Mouse (Mus musculus): ENCODE data around the gene Col25a1. TPM values are rescaled to one million over a fixed set of nuclear protein-coding genes. Genes with fewer than 3 reads are reported as not detected.

Col25a1 gene
- polyA plus RNA-seq, 1 experiment from 2014 or later = 7.9 TPM

DNA sequence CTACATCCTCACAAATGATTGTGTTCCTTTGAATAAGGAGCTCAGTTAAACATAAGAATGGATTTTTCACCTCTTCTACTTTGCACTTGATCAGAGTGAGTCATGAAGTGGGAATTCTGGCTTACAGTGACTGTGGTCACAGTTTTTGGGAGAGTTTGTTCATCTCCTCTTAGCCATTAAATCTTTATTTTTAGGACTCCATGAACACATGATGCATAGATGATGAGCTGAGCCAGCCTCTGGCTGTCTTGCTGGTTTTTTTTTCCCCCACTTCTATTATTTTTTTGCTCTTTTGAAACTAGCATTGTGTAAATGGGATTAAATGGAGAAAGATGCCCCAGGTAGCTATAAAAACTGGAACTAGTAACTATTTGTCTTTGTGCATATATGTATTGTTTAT lies 84.8 kb downstream of the Col25a1 start:
- Histone ChIP-seq H3K27ac (ENCODE audit: low read length) (no peak overlapping the region), H3K4me3 (ENCODE audit: low read depth, low read length) (no peak overlapping the region), H3K9ac (replicated peaks; ENCODE audit: low read depth, low read length) (no peak overlapping the region), H3K27me3 (ENCODE audit: control insufficient read depth, insufficient read depth, low read length) (no peaks in the 10 kb centered on the region), H3K36me3 (ENCODE audit: control insufficient read depth, insufficient read depth, low read length) (no peaks in the 10 kb centered on the region), H3K4me1 (ENCODE audit: control insufficient read depth, insufficient read depth, low read length) (no peaks in the 10 kb centered on the region), H3K4me2 (replicated peaks; ENCODE audit: low read depth, low read length) (no peak overlapping the region), H3K9me3 (ENCODE audit: control insufficient read depth, low read depth, low read length) (no peaks in the 10 kb centered on the region)
- ATAC-seq (ENCODE audit: insufficient number of reproducible peaks, insufficient read depth, low FRiP score, low read depth) = no peak

DNA sequence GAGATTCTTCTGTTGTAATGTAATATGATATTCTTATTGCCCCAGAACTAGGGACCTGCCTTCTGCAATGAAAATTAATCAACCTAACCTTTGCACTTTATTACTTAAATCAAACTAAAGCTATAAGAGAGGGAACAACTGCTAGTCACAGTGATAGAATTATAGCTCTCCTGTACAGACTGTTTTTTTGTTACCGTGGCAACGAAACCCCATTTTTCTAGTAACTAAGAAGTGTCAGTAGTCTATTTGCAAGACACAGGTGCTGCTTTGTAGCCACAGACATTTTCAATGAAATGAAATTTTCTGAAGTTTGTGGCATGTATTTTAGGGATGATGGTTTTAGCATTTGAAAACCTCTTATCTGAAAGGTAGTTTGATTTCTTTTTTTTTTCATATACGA lies 85.3 kb downstream of the Col25a1 start:
- Histone ChIP-seq H3K4me1 (ENCODE audit: control insufficient read depth, insufficient read depth, low read length) (no peaks in the 10 kb centered on the region), H3K36me3 (ENCODE audit: control insufficient read depth, insufficient read depth, low read length) (no peaks in the 10 kb centered on the region), H3K9me3 (ENCODE audit: control insufficient read depth, low read depth, low read length) (no peaks in the 10 kb centered on the region), H3K27me3 (ENCODE audit: control insufficient read depth, insufficient read depth, low read length) (no peaks in the 10 kb centered on the region), H3K27ac (ENCODE audit: low read length) (no peak overlapping the region), H3K4me2 (replicated peaks; ENCODE audit: low read depth, low read length) (no peak overlapping the region), H3K9ac (replicated peaks; ENCODE audit: low read depth, low read length) (no peak overlapping the region), H3K4me3 (ENCODE audit: low read depth, low read length) (no peak overlapping the region)
- no peak for ATAC-seq (ENCODE audit: insufficient number of reproducible peaks, insufficient read depth, low FRiP score, low read depth)
- 80% methylated on average over 3 of the region's 3 CpGs for WGBS

DNA sequence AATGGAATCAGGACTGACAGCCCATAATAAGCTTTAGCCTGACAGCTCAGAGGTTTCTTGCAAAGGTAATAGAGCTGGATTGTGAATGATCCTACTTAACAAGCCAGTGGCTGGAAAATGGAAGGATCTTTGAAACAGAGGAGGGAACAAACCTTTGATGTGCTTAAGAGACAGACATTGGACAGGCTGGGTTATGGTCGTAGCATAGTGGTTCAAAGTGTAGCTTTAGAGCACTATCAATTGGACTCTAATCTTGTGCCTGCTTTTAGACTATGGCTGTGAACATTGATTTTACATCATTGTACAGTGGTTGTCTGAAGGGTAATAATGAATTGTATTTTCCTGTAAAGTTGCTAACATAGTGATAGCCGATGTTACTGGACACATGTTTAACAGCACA lies 86.4 kb downstream of the Col25a1 start:
- no peak overlapping the region for H3K9ac ChIP-seq (replicated peaks; ENCODE audit: low read depth, low read length)
- H3K27me3 ChIP-seq (ENCODE audit: control insufficient read depth, insufficient read depth, low read length) = no peaks in the 10 kb centered on the region
- ATAC-seq (ENCODE audit: insufficient number of reproducible peaks, insufficient read depth, low FRiP score, low read depth) = no peak
- H3K36me3 ChIP-seq (ENCODE audit: control insufficient read depth, insufficient read depth, low read length) = no peaks in the 10 kb centered on the region
- no peak overlapping the region for H3K4me3 ChIP-seq (ENCODE audit: low read depth, low read length)
- H3K4me1 ChIP-seq (ENCODE audit: control insufficient read depth, insufficient read depth, low read length) = no peaks in the 10 kb centered on the region
- no peak overlapping the region for H3K27ac ChIP-seq (ENCODE audit: low read length)
- H3K4me2 ChIP-seq (replicated peaks; ENCODE audit: low read depth, low read length) = no peak overlapping the region
- no peaks in the 10 kb centered on the region for H3K9me3 ChIP-seq (ENCODE audit: control insufficient read depth, low read depth, low read length)
- 75% methylated on average over 2 of the region's 2 CpGs for WGBS

DNA sequence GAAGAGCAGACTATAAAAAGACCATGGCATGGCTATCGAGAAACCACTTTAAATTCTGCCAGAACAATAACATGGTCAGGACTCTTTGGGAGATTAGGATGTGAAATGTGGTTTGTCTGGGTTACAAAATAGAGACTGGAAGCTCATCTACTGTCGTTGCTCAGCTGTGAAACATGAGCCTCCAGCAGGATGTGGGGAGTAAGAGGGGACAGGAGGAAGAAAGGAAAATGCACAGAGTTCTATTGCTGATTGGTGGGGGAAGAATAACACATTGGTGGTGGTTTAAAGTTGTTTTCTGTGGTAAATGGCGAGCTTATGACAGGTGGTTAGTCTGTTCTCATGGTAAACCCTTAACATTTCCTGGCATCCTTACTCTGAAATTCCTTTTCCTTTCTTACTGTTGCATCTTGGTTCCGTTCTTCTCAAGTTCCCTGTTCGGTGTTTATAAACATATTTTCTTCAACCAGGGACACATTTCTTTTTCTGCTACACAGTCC lies 87.0 kb downstream of the Col25a1 start:
- Histone ChIP-seq H3K27me3 (ENCODE audit: control insufficient read depth, insufficient read depth, low read length) (no peaks in the 10 kb centered on the region), H3K4me3 (ENCODE audit: low read depth, low read length) (no peak overlapping the region), H3K36me3 (ENCODE audit: control insufficient read depth, insufficient read depth, low read length) (no peaks in the 10 kb centered on the region), H3K9ac (replicated peaks; ENCODE audit: low read depth, low read length) (no peak overlapping the region), H3K27ac (ENCODE audit: low read length) (no peak overlapping the region), H3K4me2 (replicated peaks; ENCODE audit: low read depth, low read length) (no peak overlapping the region), H3K9me3 (ENCODE audit: control insufficient read depth, low read depth, low read length) (no peaks in the 10 kb centered on the region), H3K4me1 (ENCODE audit: control insufficient read depth, insufficient read depth, low read length) (no peaks in the 10 kb centered on the region)
- ATAC-seq (ENCODE audit: insufficient number of reproducible peaks, insufficient read depth, low FRiP score, low read depth) = no peak
- WGBS = 63% methylated on average over 5 of the region's 5 CpGs

DNA sequence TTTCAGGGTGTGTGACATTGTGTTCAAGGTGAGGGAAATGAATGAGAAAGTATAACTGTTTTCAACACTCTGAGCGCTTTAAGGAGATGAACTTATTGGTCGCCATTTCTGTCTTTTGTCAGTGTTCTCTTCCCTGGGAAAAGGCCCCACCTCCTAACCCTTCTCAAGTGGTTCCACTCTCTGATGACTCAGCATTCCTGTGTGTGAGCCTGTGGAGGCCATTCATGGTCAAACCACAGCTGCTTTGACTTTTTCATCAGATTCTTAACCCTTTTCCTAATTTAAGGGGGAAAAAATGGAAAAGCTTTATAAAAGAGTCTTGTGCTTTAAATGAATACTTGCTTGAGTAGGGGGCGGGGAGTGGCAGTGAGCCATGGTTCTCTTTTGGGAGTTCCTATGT lies 89.5 kb downstream of the Col25a1 start:
- 97% methylated on average over 3 of the region's 3 CpGs for WGBS
- H3K36me3 ChIP-seq (ENCODE audit: control insufficient read depth, insufficient read depth, low read length) = no peaks in the 10 kb centered on the region

DNA sequence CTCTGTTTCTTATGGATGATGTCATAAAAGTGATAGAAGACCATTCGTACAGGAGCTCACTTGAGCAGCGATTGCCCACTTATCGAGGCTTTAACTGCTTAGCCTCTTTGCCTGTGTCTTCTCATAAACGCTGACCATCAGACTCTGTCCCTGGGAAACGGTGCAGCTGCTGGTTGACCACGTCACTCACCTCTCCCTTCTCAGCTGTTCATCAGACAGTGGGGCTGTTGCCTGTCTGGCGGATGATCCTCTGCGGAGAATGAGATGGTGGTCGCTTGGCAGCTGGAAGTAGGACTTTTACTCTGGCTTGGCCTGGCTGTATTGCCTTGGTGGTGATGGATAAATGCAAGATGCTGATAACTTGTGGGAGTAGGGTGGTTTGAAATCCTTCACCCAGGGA lies 96.9 kb downstream of the Col25a1 start:
- Histone ChIP-seq H3K4me1 (ENCODE audit: control insufficient read depth, insufficient read depth, low read length) (no peaks in the 10 kb centered on the region), H3K9me3 (ENCODE audit: control insufficient read depth, low read depth, low read length) (no peaks in the 10 kb centered on the region), H3K9ac (replicated peaks; ENCODE audit: low read depth, low read length) (no peak overlapping the region), H3K36me3 (ENCODE audit: control insufficient read depth, insufficient read depth, low read length) (no peaks in the 10 kb centered on the region), H3K4me2 (replicated peaks; ENCODE audit: low read depth, low read length) (no peak overlapping the region), H3K27ac (ENCODE audit: low read length) (no peak overlapping the region), H3K27me3 (ENCODE audit: control insufficient read depth, insufficient read depth, low read length) (no peaks in the 10 kb centered on the region), H3K4me3 (ENCODE audit: low read depth, low read length) (no peak overlapping the region)
- no peak for ATAC-seq (ENCODE audit: insufficient number of reproducible peaks, insufficient read depth, low FRiP score, low read depth)
- 81% methylated on average over 9 of the region's 9 CpGs for WGBS

More for the DNA sequence above, 89.5 kb downstream of the Col25a1 start:
- Histone ChIP-seq H3K27me3 (ENCODE audit: control insufficient read depth, insufficient read depth, low read length) (no peaks in the 10 kb centered on the region), H3K4me2 (replicated peaks; ENCODE audit: low read depth, low read length) (no peak overlapping the region), H3K27ac (ENCODE audit: low read length) (no peak overlapping the region), H3K9me3 (ENCODE audit: control insufficient read depth, low read depth, low read length) (no peaks in the 10 kb centered on the region), H3K9ac (replicated peaks; ENCODE audit: low read depth, low read length) (no peak overlapping the region), H3K4me3 (ENCODE audit: low read depth, low read length) (no peak overlapping the region), H3K4me1 (ENCODE audit: control insufficient read depth, insufficient read depth, low read length) (no peaks in the 10 kb centered on the region)
- ATAC-seq (ENCODE audit: insufficient number of reproducible peaks, insufficient read depth, low FRiP score, low read depth) = no peak

DNA sequence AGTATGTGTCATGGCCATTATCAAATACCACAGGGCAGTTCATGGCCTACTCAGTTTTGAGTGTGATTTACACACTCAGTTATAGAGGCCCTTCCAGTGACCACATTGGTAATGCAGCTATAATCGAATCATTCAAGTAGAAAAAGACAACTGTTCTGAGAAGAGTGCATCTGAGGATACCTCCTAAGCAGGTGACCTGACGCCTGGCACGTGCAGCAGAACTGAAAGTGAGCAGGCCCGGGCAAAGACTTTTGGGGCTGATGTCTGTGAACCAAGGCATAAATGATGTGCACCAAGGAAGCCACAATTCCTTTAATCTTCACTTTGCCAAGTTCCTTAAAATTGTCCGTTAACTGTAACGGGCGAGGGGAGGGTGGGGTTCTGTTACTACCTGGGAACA lies 101.6 kb downstream of the Col25a1 start:
- no peaks in the 10 kb centered on the region for H3K36me3 ChIP-seq (ENCODE audit: control insufficient read depth, insufficient read depth, low read length)
- no peak for ATAC-seq (ENCODE audit: insufficient number of reproducible peaks, insufficient read depth, low FRiP score, low read depth)
- H3K27me3 ChIP-seq (ENCODE audit: control insufficient read depth, insufficient read depth, low read length) = no peaks in the 10 kb centered on the region
- no peak overlapping the region for H3K9ac ChIP-seq (replicated peaks; ENCODE audit: low read depth, low read length)
- H3K9me3 ChIP-seq (ENCODE audit: control insufficient read depth, low read depth, low read length) = no peaks in the 10 kb centered on the region
- no peak overlapping the region for H3K27ac ChIP-seq (ENCODE audit: low read length)
- H3K4me2 ChIP-seq (replicated peaks; ENCODE audit: low read depth, low read length) = no peak overlapping the region
- H3K4me1 ChIP-seq (ENCODE audit: control insufficient read depth, insufficient read depth, low read length) = no peaks in the 10 kb centered on the region
- H3K4me3 ChIP-seq (ENCODE audit: low read depth, low read length) = no peak overlapping the region
- 96% methylated on average over 7 of the region's 7 CpGs for WGBS

DNA sequence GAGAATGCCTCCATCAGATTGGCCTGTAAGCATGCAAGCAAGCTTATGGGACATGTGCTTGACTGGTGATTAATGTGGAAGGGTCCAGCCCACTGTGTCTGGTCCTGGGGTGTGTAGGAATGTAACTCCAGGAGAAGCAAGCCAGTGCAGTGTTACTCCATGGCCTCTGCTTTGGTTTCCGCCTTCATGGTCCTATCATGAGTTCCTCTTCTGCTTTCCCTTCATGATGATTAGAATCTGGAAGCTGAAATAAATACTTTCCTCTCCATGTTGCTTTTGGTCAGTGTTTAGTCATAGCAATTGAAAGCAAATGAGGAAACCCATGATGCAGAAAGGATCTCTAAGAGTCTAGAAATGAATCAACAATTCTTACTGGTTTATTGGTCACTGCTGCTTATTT lies 103.9 kb downstream of the Col25a1 start:
- Histone ChIP-seq H3K27me3 (ENCODE audit: control insufficient read depth, insufficient read depth, low read length) (no peaks in the 10 kb centered on the region), H3K36me3 (ENCODE audit: control insufficient read depth, insufficient read depth, low read length) (no peaks in the 10 kb centered on the region), H3K9ac (replicated peaks; ENCODE audit: low read depth, low read length) (no peak overlapping the region), H3K9me3 (ENCODE audit: control insufficient read depth, low read depth, low read length) (no peaks in the 10 kb centered on the region), H3K4me2 (replicated peaks; ENCODE audit: low read depth, low read length) (no peak overlapping the region), H3K4me1 (ENCODE audit: control insufficient read depth, insufficient read depth, low read length) (no peaks in the 10 kb centered on the region), H3K27ac (ENCODE audit: low read length) (no peak overlapping the region), H3K4me3 (ENCODE audit: low read depth, low read length) (no peak overlapping the region)
- 96% methylated on average over 1 of the region's 1 CpGs for WGBS
- no peak for ATAC-seq (ENCODE audit: insufficient number of reproducible peaks, insufficient read depth, low FRiP score, low read depth)

DNA sequence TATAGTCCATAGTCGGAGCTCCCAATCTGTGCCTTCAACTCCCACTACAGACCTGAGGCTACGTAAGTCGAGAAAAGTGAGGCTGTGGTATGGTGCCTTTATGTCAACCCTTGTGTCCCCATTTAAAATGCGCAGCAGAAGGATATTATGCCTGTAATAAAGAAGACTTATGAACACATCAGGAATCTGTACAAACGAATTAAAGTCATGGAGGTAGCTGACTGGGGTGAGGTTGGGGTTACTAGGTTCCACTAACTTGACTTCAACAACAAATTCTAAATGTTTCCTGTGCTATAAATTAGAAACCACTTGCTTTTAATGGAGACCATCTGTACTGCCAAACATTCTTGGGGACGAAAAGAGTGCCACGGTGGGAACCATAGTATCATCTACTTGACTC lies 104.8 kb downstream of the Col25a1 start:
- Histone ChIP-seq H3K9ac (replicated peaks; ENCODE audit: low read depth, low read length) (no peak overlapping the region), H3K27ac (ENCODE audit: low read length) (no peak overlapping the region), H3K4me1 (ENCODE audit: control insufficient read depth, insufficient read depth, low read length) (no peaks in the 10 kb centered on the region; the same call in 1 of the 2 replicates), H3K9me3 (ENCODE audit: control insufficient read depth, low read depth, low read length) (no peaks in the 10 kb centered on the region), H3K27me3 (ENCODE audit: control insufficient read depth, insufficient read depth, low read length) (no peaks in the 10 kb centered on the region), H3K4me3 (ENCODE audit: low read depth, low read length) (no peak overlapping the region), H3K4me2 (replicated peaks; ENCODE audit: low read depth, low read length) (no peak overlapping the region), H3K36me3 (ENCODE audit: control insufficient read depth, insufficient read depth, low read length) (no peaks in the 10 kb centered on the region)
- 83% methylated on average over 7 of the region's 7 CpGs for WGBS
- ATAC-seq (ENCODE audit: insufficient number of reproducible peaks, insufficient read depth, low FRiP score, low read depth) = no peak

Measured in stomach, embryonic 14.5 days (tissue).